Mouse (Mus musculus) CH12.LX (cell line): ENCODE data around the gene Frat1.

Experiments used
- CTCF ChIP-seq, 2 experiments: IDR thresholded peaks in 1 of 2; conservative IDR thresholded peaks in 1 of 2; 2 replicates each; pipeline ENCODE4 v1.5.1; 2011 to 2012; ENCODE audit warnings: low read depth in 2 of 2, low read length in 2 of 2, improper control_type of control experiment in 1 of 2, inconsistent platforms in 1 of 2, mild to moderate bottlenecking in 1 of 2, moderate library complexity in 1 of 2
- ETS1 ChIP-seq: conservative IDR thresholded peaks from 2 replicates; pipeline ENCODE4 v1.6.1; 2012; ENCODE audit warnings: low read depth, mild to moderate bottlenecking, inconsistent platforms, low read length, improper control_type of control experiment, moderate library complexity
- JUND ChIP-seq: conservative IDR thresholded peaks from 2 replicates; pipeline ENCODE4 v1.6.1; 2011; ENCODE audit warnings: low read depth, low read length, improper control_type of control experiment
- ZKSCAN1 ChIP-seq: IDR thresholded peaks from 2 replicates; pipeline ENCODE4 v1.6.1; 2012; ENCODE audit warnings: low read depth, inconsistent platforms, low read length, improper control_type of control experiment, borderline replicate concordance

GRCm38 (mm10) chr19:41816915-41817314 is 12.9 kb upstream of the Frat1 start:
- TF ChIP-seq JUND (no peak), ZKSCAN1 (no peak), CTCF (conservative IDR thresholded peaks at IDR 0.05 in 1 of 2, IDR thresholded peaks at IDR 0.05 in 1 of 2; ENCODE audit: low read depth in 2 of 2, low read length in 2 of 2) (no peak), ETS1 (no peak)
